Mouse (Mus musculus) large intestine, adult 2 months (tissue): ENCODE measurements at regions not wholly inside any gene's neighbourhood (a gene's known extent, or its start where the extent isn't known, plus 50 kb on each side); places are given as distances from the start of the nearest gene placed in this dataset.
"Not testable (repeated sequence)": the region's sequence is repeated elsewhere in the genome, so short reads cannot be mapped to it uniquely, and the experiment has no call there.

Experiments used
- DNase-seq: peaks from one replicate; pipeline ENCODE4 v3.0.0-alpha.2; 2012; ENCODE audit warnings: low read depth, low spot score
- WGBS: fragments of 180-500 bp; shearing (Covaris S2); methylation state at CpG from one replicate; pipeline ENCODE4 v1.1.7; 2018; 5-methylcytosine and 5-hydroxymethylcytosine counted together

- DNase-seq = no peak
Observed at GRCm38 (mm10) chr1:168737277-168737863, 305.3 kb upstream of the Pbx1 start.

GRCm38 (mm10) chr1:168733066-168733465, 301.0 kb upstream of the Pbx1 start:
- WGBS = 63% methylated on average over 5 of the region's 5 CpGs
- DNase-seq = no peak

More at GRCm38 (mm10) chr1:168737277-168737863, 305.3 kb upstream of the Pbx1 start:
- WGBS = 49% methylated on average over 7 of the region's 7 CpGs

- DNase-seq = no peak
Observed at GRCm38 (mm10) chr1:168709836-168710235, 277.8 kb upstream of the Pbx1 start.

GRCm38 (mm10) chr1:168709017-168709681, 277.1 kb upstream of the Pbx1 start:
- WGBS = 9% methylated on average over 21 of the region's 21 CpGs
- no peak for DNase-seq

More at GRCm38 (mm10) chr1:168709836-168710235, 277.8 kb upstream of the Pbx1 start:
- WGBS = 29% methylated on average over 2 of the region's 2 CpGs

GRCm38 (mm10) chr1:168708161-168708865, 276.2 kb upstream of the Pbx1 start:
- DNase-seq = peak; percentile 69
- 19% methylated on average over 11 of the region's 11 CpGs for WGBS

- 74% methylated on average over 1 of the region's 1 CpGs for WGBS
- DNase-seq = no peak
Observed at GRCm38 (mm10) chr1:168697386-168697785, 265.3 kb upstream of the Pbx1 start.

- no peak for DNase-seq
- WGBS = 72% methylated on average over 7 of the region's 7 CpGs
Observed at GRCm38 (mm10) chr1:168686821-168687220, 254.8 kb upstream of the Pbx1 start.

GRCm38 (mm10) chr1:168685147-168685546, 253.1 kb upstream of the Pbx1 start:
- 41% methylated on average over 2 of the region's 2 CpGs for WGBS
- no peak for DNase-seq

GRCm38 (mm10) chr1:168681685-168682491, 249.8 kb upstream of the Pbx1 start:
- WGBS = 84% methylated on average over 6 of the region's 6 CpGs
- no peak for DNase-seq

- no peak for DNase-seq
- 78% methylated on average over 3 of the region's 3 CpGs for WGBS
Observed at GRCm38 (mm10) chr1:168680674-168681073, 248.6 kb upstream of the Pbx1 start.

GRCm38 (mm10) chr1:168676418-168677413, 244.6 kb upstream of the Pbx1 start:
- no peak for DNase-seq

GRCm38 (mm10) chr1:168675741-168676140, 243.7 kb upstream of the Pbx1 start:
- 80% methylated on average over 10 of the region's 10 CpGs for WGBS

More at GRCm38 (mm10) chr1:168676418-168677413, 244.6 kb upstream of the Pbx1 start:
- 69% methylated on average over 29 of the region's 29 CpGs for WGBS

GRCm38 (mm10) chr1:168662755-168663284, 230.8 kb upstream of the Pbx1 start:
- DNase-seq = no peak
- 80% methylated on average over 11 of the region's 11 CpGs for WGBS

More at GRCm38 (mm10) chr1:168675741-168676140, 243.7 kb upstream of the Pbx1 start:
- DNase-seq = no peak

- DNase-seq = no peak
- 66% methylated on average over 7 of the region's 7 CpGs for WGBS
Observed at GRCm38 (mm10) chr1:168660956-168661355, 228.9 kb upstream of the Pbx1 start.

- 36% methylated on average over 5 of the region's 5 CpGs for WGBS
- DNase-seq = no peak
Observed at GRCm38 (mm10) chr1:168659578-168659977, 227.5 kb upstream of the Pbx1 start.

GRCm38 (mm10) chr1:168632837-168633236, 200.8 kb upstream of the Pbx1 start:
- no peak for DNase-seq
- 84% methylated on average over 2 of the region's 2 CpGs for WGBS

- WGBS = 61% methylated on average over 2 of the region's 2 CpGs
- no peak for DNase-seq
Observed at GRCm38 (mm10) chr1:168631979-168632378, 199.9 kb upstream of the Pbx1 start.

- not testable (repeated sequence) for DNase-seq
- WGBS = 70% methylated on average over 3 of the region's 3 CpGs
Observed at GRCm38 (mm10) chr1:168601967-168602366, 169.9 kb upstream of the Pbx1 start.
